Mouse (Mus musculus): Measurements from ENCODE around the gene Clec1a.

GRCm38 (mm10) chr6:129427281-129427680 is 24.5 kb downstream of the Clec1a start:
- TF ChIP-seq GATA1 (IDR thresholded peaks at IDR 0.05; ENCODE audit: low read length) = no peak
- no peak for TF ChIP-seq TAL1 (IDR thresholded peaks at IDR 0.05; ENCODE audit: low read length)
